ENCODE assay signal across 30 mouse cellular contexts in the genomic region with DNA sequence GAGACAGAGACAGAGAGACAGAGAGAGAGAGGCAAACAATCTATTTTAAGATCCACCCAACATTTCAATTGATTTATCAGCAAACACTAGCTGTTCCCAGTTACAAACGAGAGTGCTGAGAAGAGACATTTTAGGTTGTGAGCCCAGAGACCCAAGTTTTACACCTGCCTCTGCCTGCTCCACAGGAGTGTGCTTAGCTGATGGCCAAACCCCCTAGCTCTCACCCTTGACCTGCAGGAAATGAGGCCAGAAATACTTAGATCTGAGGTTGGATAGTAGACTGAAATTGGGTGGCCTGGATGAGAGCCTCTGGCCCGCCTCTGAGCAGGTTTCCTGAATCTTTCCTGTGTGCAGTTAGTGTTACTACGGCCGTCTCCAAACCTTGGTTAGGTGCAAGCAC. TPM values are rescaled to one million over a fixed set of nuclear protein-coding genes. Genes with fewer than 3 reads are reported as not detected.
"Had no signal": no experiment of that assay in that cellular context is flagged by ENCODE, and none has a peak within 500 bp of the region (broad histone marks: within the 10 kb centered on the region; RNA-seq: fewer than 3 reads in every experiment).

No protein-coding gene starts in this region.

- H3K27ac ChIP-seq: left cerebral cortex, adult 2 months; limb, embryonic 10.5 days; limb, embryonic 12.5 days; limb, embryonic 13.5 days; limb, embryonic 15.5 days; liver, embryonic 12.5 days; liver, embryonic 13.5 days; liver, embryonic 14.5 days; liver, embryonic 15.5 days; macrophage; midbrain, embryonic 10.5 days; midbrain, embryonic 12.5 days; midbrain, embryonic 13.5 days; midbrain, embryonic 15.5 days; neural tube, embryonic 12.5 days; neural tube, embryonic 13.5 days had no signal

- H3K9me3 ChIP-seq: limb, embryonic 10.5 days; limb, embryonic 12.5 days; limb, embryonic 13.5 days; limb, embryonic 15.5 days; liver, embryonic 12.5 days; liver, embryonic 13.5 days; liver, embryonic 15.5 days; lung, embryonic 15.5 days; midbrain, embryonic 10.5 days; midbrain, embryonic 12.5 days; midbrain, embryonic 13.5 days; midbrain, embryonic 15.5 days; neural tube, embryonic 12.5 days; neural tube, embryonic 13.5 days had no signal

- H3K4me1 ChIP-seq: limb, embryonic 10.5 days; limb, embryonic 12.5 days; liver, embryonic 12.5 days; liver, embryonic 13.5 days; liver, embryonic 15.5 days; lung, embryonic 15.5 days; megakaryocyte, embryonic 14.5 days; midbrain, embryonic 10.5 days; midbrain, embryonic 12.5 days; midbrain, embryonic 13.5 days; midbrain, embryonic 15.5 days; neural tube, embryonic 12.5 days; neural tube, embryonic 13.5 days had no signal

- H3K27me3 ChIP-seq: limb, embryonic 12.5 days; limb, embryonic 13.5 days; limb, embryonic 15.5 days; liver, embryonic 12.5 days; liver, embryonic 13.5 days; liver, embryonic 15.5 days; lung, embryonic 15.5 days; midbrain, embryonic 12.5 days; midbrain, embryonic 13.5 days; midbrain, embryonic 15.5 days; neural tube, embryonic 12.5 days; neural tube, embryonic 13.5 days had no signal

- H3K36me3 ChIP-seq: liver, embryonic 12.5 days; liver, embryonic 13.5 days; liver, embryonic 15.5 days; lung, embryonic 15.5 days; midbrain, embryonic 10.5 days; midbrain, embryonic 12.5 days; midbrain, embryonic 13.5 days; midbrain, embryonic 15.5 days; neural tube, embryonic 13.5 days had no signal

- H3K4me2 ChIP-seq: limb, embryonic 12.5 days; limb, embryonic 13.5 days; limb, embryonic 15.5 days; liver, embryonic 12.5 days; liver, embryonic 13.5 days; liver, embryonic 15.5 days; lung, embryonic 14.5 days; lung, embryonic 15.5 days; midbrain, embryonic 12.5 days; midbrain, embryonic 13.5 days; midbrain, embryonic 15.5 days; neural tube, embryonic 12.5 days; neural tube, embryonic 13.5 days had no signal

- H3K9ac ChIP-seq: limb, embryonic 12.5 days; limb, embryonic 13.5 days; limb, embryonic 15.5 days; liver, embryonic 12.5 days; liver, embryonic 13.5 days; liver, embryonic 14.5 days; liver, embryonic 15.5 days; liver, postnatal 0 days; lung, embryonic 14.5 days; lung, embryonic 15.5 days; midbrain, embryonic 12.5 days; midbrain, embryonic 13.5 days; midbrain, embryonic 15.5 days; neural tube, embryonic 12.5 days; neural tube, embryonic 13.5 days had no signal

- ATAC-seq: liver, embryonic 12.5 days; liver, postnatal 0 days; midbrain, embryonic 13.5 days; midbrain, embryonic 15.5 days; midbrain, embryonic 16.5 days had no signal

- H3K4me3 ChIP-seq: left cerebral cortex, adult 2 months; limb, embryonic 10.5 days; limb, embryonic 12.5 days; limb, embryonic 13.5 days; limb, embryonic 15.5 days; liver, embryonic 12.5 days; liver, embryonic 13.5 days; liver, embryonic 15.5 days; lung, embryonic 15.5 days; megakaryocyte, embryonic 14.5 days; midbrain, embryonic 10.5 days; midbrain, embryonic 12.5 days; midbrain, embryonic 13.5 days; midbrain, embryonic 15.5 days; myocyte; neural tube, embryonic 12.5 days; neural tube, embryonic 13.5 days had no signal

- DNase-seq: left cerebral cortex, postnatal 4 days; liver; liver, embryonic 13.5 days; liver, postnatal 0 days; lung, adult 2 months; lung, postnatal 14 days had no signal

RNA-seq across cellular contexts. Expression of a gene that starts 15.8 kb away (rescaled TPM):
- total RNA-seq: megakaryocyte-erythroid progenitor cell, adult 5-6 weeks; monocyte, adult 5-6 weeks had no signal
- polyA plus RNA-seq: myocyte had no signal

RNA-seq across cellular contexts. Expression of a gene that starts 35.9 kb away (rescaled TPM):
- total RNA-seq: megakaryocyte progenitor cell, adult 5-6 weeks; megakaryocyte, adult 5-6 weeks; megakaryocyte-erythroid progenitor cell, adult 5-6 weeks; monocyte, adult 5-6 weeks had no signal
- polyA plus RNA-seq: macrophage, myocyte had no signal
